Mouse (Mus musculus) stomach, embryonic 16.5 days (tissue): ENCODE results near the gene Tmprss9. TPM values are rescaled to one million over a fixed set of nuclear protein-coding genes. Genes with fewer than 3 reads are reported as not detected.

Source experiments
- ATAC-seq: fragments of 200-750 bp; cut with Nextera tagmentation; 2 replicates; pipeline ENCODE4 v1.8.0; 2017; ENCODE audit warnings: moderate number of reproducible peaks, moderate TSS enrichment; ENCODE audit not compliant: insufficient read depth, low FRiP score
- H3K27ac ChIP-seq: fragments of 300-500 bp; sonication (generic); 2 replicates; pipeline ENCODE4 v1.5.1; 2014; ENCODE audit warnings: low read length
- H3K27me3 ChIP-seq: fragments of 300-500 bp; sonication (generic); 2 replicates; pipeline ENCODE4 v1.6.1; 2014; ENCODE audit warnings: low read length, control low read depth, mixed read lengths; ENCODE audit not compliant: control insufficient read depth, insufficient read depth
- H3K36me3 ChIP-seq: fragments of 300-500 bp; sonication (generic); 2 replicates; pipeline ENCODE4 v1.6.1; 2014; ENCODE audit warnings: low read length; ENCODE audit not compliant: control insufficient read depth, insufficient read depth
- H3K4me1 ChIP-seq: fragments of 300-500 bp; sonication (generic); 2 replicates; pipeline ENCODE4 v1.6.1; 2014; ENCODE audit warnings: low read length, control low read depth, mixed read lengths; ENCODE audit not compliant: control insufficient read depth, insufficient read depth
- H3K4me2 ChIP-seq: fragments of 300-500 bp; sonication (generic); 2 replicates; pipeline ENCODE4 v1.6.1; 2014; ENCODE audit warnings: low read depth, low read length, mixed read lengths
- H3K4me3 ChIP-seq: fragments of 300-500 bp; sonication (generic); replicated peaks from 2 replicates; pipeline ENCODE4 v1.5.1; 2014; ENCODE audit warnings: mild to moderate bottlenecking, low read length
- H3K9ac ChIP-seq: fragments of 300-500 bp; sonication (generic); 2 replicates; pipeline ENCODE4 v1.6.1; 2014; ENCODE audit warnings: low read length
- H3K9me3 ChIP-seq: fragments of 300-500 bp; sonication (generic); replicated peaks from 2 replicates; pipeline ENCODE4 v1.6.1; 2016; ENCODE audit warnings: low read length, control low read depth; ENCODE audit not compliant: control insufficient read depth
- WGBS: fragments of 180-500 bp; shearing (Covaris S2); extraction: QIAGEN DNeasy Blood & Tissue Kit; methylation state at CpG from one replicate; pipeline ENCODE4 v1.1.7; 2014; 5-methylcytosine and 5-hydroxymethylcytosine counted together
- polyA plus RNA-seq: library from polyadenylated mRNA; unstranded; fragments of >200 nt; fragmentation: Nextera tagmentation; extraction: Ambion mirVana; gene quantifications from 2 replicates; pipeline ENCODE4 v1.2.1, GENCODE M21; 2015

Tmprss9 gene
- polyA plus RNA-seq, 1 experiment from 2014 or later = not detected

GRCm38 (mm10) chr10:80854913-80855748, 16.5 kb upstream of the Tmprss9 start, which contains the start of the genes Lsm7 and Sppl2b:
Gene Lsm7 (minus strand): TSS chr10:80855209.
Gene Sppl2b (plus strand): TSS chr10:80855275.
- peak within 1 kb of the TSS; percentile 93 for H3K9ac ChIP-seq
- H3K4me1 ChIP-seq = peaks cover 34% of the 10 kb centered on the region
- peak; percentile 86 for ATAC-seq
- peak within 1 kb of the TSS; percentile 98 for H3K4me2 ChIP-seq
- peak within 1 kb of the TSS; percentile 90 for H3K4me3 ChIP-seq
- no peaks in the 10 kb centered on the region for H3K9me3 ChIP-seq
- H3K36me3 ChIP-seq = peaks cover 5% of the 10 kb centered on the region; the same call in 1 of the 2 replicates
- peak within 1 kb of the TSS; percentile 5; the same call in 1 of the 2 replicates for H3K27ac ChIP-seq
- no peaks in the 10 kb centered on the region for H3K27me3 ChIP-seq
- under 1% methylated on average over 81 of the region's 81 CpGs for WGBS

- WGBS = 17% methylated on average over 10 of the region's 11 CpGs
- H3K4me3 ChIP-seq = peak overlapping the region; percentile 90
- H3K4me2 ChIP-seq = peak overlapping the region; percentile 98
- H3K36me3 ChIP-seq = peaks cover 5% of the 10 kb centered on the region; the same call in 1 of the 2 replicates
- no peaks in the 10 kb centered on the region for H3K9me3 ChIP-seq
- H3K27me3 ChIP-seq = no peaks in the 10 kb centered on the region
- peak overlapping the region; percentile 93 for H3K9ac ChIP-seq
- no peak; the same call in 1 of the 2 replicates for ATAC-seq
- H3K4me1 ChIP-seq = peaks cover 34% of the 10 kb centered on the region
- H3K27ac ChIP-seq = no peak overlapping the region
Measured at GRCm38 (mm10) chr10:80855749-80856073, 15.9 kb upstream of the Tmprss9 start.

- Histone ChIP-seq H3K27me3 (no peaks in the 10 kb centered on the region), H3K4me3 (peak overlapping the region; percentile 90), H3K9ac (peak overlapping the region; percentile 93), H3K4me1 (peaks cover 34% of the 10 kb centered on the region), H3K9me3 (no peaks in the 10 kb centered on the region), H3K4me2 (peak overlapping the region; percentile 98; the same call in 1 of the 2 replicates), H3K27ac (no peak overlapping the region), H3K36me3 (peaks cover 3% of the 10 kb centered on the region; the same call in 1 of the 2 replicates)
- ATAC-seq = no peak
- 60% methylated on average over 3 of the region's 3 CpGs for WGBS
Measured at GRCm38 (mm10) chr10:80856267-80856666, 15.4 kb upstream of the Tmprss9 start.

GRCm38 (mm10) chr10:80856908-80857307, 14.7 kb upstream of the Tmprss9 start:
- Histone ChIP-seq H3K36me3 (no peaks in the 10 kb centered on the region), H3K4me3 (no peak overlapping the region), H3K9me3 (no peaks in the 10 kb centered on the region), H3K4me1 (peaks cover 34% of the 10 kb centered on the region), H3K27me3 (no peaks in the 10 kb centered on the region), H3K9ac (peak overlapping the region; percentile 47; the same call in 1 of the 2 replicates), H3K27ac (no peak overlapping the region), H3K4me2 (no peak overlapping the region)
- ATAC-seq = no peak
- WGBS = 73% methylated on average over 5 of the region's 5 CpGs

GRCm38 (mm10) chr10:80857386-80857785, 14.3 kb upstream of the Tmprss9 start:
- 58% methylated on average over 8 of the region's 8 CpGs for WGBS
- peaks cover 34% of the 10 kb centered on the region for H3K4me1 ChIP-seq
- peak overlapping the region; percentile 1 for H3K27ac ChIP-seq
- no peak overlapping the region for H3K4me3 ChIP-seq
- peak overlapping the region; percentile 47; the same call in 1 of the 2 replicates for H3K9ac ChIP-seq
- H3K36me3 ChIP-seq = 0 out of 2 replicates have a peak, but pooled peaks cover 2% of the 10 kb centered on the region
- H3K9me3 ChIP-seq = no peaks in the 10 kb centered on the region
- H3K4me2 ChIP-seq = no peak overlapping the region
- no peaks in the 10 kb centered on the region for H3K27me3 ChIP-seq
- ATAC-seq = no peak

GRCm38 (mm10) chr10:80857848-80858247, 13.8 kb upstream of the Tmprss9 start:
- whole genome bisulfite sequencing = 57% methylated on average over 3 of the region's 3 CpGs
- ATAC-seq = no peak
- Histone ChIP-seq H3K4me1 (peaks cover 34% of the 10 kb centered on the region), H3K27ac (peak overlapping the region; percentile 1), H3K9ac (0 out of 2 replicates have a peak overlapping the region, but pooled peaks have one; percentile 9), H3K4me3 (no peak overlapping the region), H3K4me2 (no peak overlapping the region), H3K27me3 (no peaks in the 10 kb centered on the region), H3K36me3 (0 out of 2 replicates have a peak, but pooled peaks cover 5% of the 10 kb centered on the region), H3K9me3 (no peaks in the 10 kb centered on the region)

- Histone ChIP-seq H3K4me3 (no peak overlapping the region), H3K9ac (peak overlapping the region; percentile 9; the same call in 1 of the 2 replicates), H3K27ac (peak overlapping the region; percentile 1; the same call in 1 of the 2 replicates), H3K4me1 (peaks cover 34% of the 10 kb centered on the region), H3K27me3 (no peaks in the 10 kb centered on the region), H3K4me2 (no peak overlapping the region), H3K9me3 (no peaks in the 10 kb centered on the region), H3K36me3 (0 out of 2 replicates have a peak, but pooled peaks cover 7% of the 10 kb centered on the region)
- ATAC-seq = no peak
- 62% methylated on average over 7 of the region's 7 CpGs for WGBS
Measured at GRCm38 (mm10) chr10:80858350-80858935, 13.2 kb upstream of the Tmprss9 start.

GRCm38 (mm10) chr10:80862305-80862704, 9.3 kb upstream of the Tmprss9 start:
- WGBS = 91% methylated on average over 5 of the region's 5 CpGs

GRCm38 (mm10) chr10:80864446-80864845, 7.2 kb upstream of the Tmprss9 start:
- no peaks in the 10 kb centered on the region for H3K27me3 ChIP-seq
- ATAC-seq = no peak
- H3K9me3 ChIP-seq = no peaks in the 10 kb centered on the region
- no peak overlapping the region for H3K27ac ChIP-seq
- no peak overlapping the region for H3K9ac ChIP-seq
- peaks cover 11% of the 10 kb centered on the region; the same call in 1 of the 2 replicates for H3K36me3 ChIP-seq
- WGBS = 87% methylated on average over 16 of the region's 16 CpGs
- H3K4me3 ChIP-seq = no peak overlapping the region
- no peaks in the 10 kb centered on the region for H3K4me1 ChIP-seq
- H3K4me2 ChIP-seq = no peak overlapping the region

More at GRCm38 (mm10) chr10:80862305-80862704, 9.3 kb upstream of the Tmprss9 start:
- H3K36me3 ChIP-seq = peaks cover 7% of the 10 kb centered on the region; the same call in 1 of the 2 replicates
- no peak overlapping the region for H3K4me2 ChIP-seq
- no peak overlapping the region for H3K27ac ChIP-seq
- peaks cover 9% of the 10 kb centered on the region; the same call in 1 of the 2 replicates for H3K4me1 ChIP-seq
- no peak overlapping the region for H3K4me3 ChIP-seq
- H3K9me3 ChIP-seq = no peaks in the 10 kb centered on the region
- no peak overlapping the region for H3K9ac ChIP-seq
- ATAC-seq = no peak
- no peaks in the 10 kb centered on the region for H3K27me3 ChIP-seq
